Mouse (Mus musculus): ENCODE results near the gene Mex3a.

DNA sequence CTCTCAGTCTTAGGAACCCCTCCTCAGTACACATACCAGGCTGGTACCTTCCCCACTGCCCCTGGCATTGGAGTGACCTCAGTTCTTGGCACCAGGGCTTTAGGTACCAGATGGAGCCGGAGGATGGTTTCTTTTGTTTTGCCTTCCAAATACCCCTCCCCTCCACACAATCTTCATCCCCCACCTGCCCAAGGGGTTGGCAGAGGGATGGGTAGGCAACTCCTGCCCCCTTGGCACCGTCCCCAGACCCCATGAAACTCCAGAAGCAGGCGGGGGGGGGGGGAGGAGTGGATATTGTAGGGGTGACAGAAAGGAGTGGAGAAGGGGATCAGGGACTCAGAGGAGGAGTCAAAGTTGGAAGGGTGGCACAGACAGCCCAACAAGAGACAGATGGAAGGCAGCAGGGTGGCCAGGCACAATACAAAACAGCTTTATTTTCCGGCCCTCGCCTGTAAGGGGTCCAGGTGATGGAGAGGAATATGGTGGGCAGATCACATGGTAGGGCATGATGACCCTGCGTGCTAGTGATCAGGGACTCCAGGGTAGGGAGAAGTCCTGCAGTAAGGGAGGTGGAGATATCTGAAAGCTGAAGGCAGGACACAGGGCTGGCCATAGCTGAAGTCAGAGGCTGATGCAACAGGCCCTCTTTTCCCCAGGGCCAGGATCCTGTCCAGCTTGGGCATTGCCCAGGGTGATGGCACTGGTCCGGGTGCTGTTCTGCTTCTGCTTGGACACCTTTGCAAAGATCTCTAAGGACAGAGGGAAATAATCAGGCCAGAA, 9.6 kb downstream of the Mex3a start:
- TF ChIP-seq CTCF (conservative IDR thresholded peaks at IDR 0.05; ENCODE audit: low read length) (no peak), NANOG (IDR thresholded peaks at IDR 0.05; ENCODE audit: borderline replicate concordance, low read length) (no peak)
